Mouse (Mus musculus) heart, adult 8-10 months (tissue): ENCODE measurements around the gene Psmb9. TPM values are rescaled to one million over a fixed set of nuclear protein-coding genes. Genes with fewer than 3 reads are reported as not detected.
A peak's percentile ranks its signal among the peaks of the same experiment; 100 is the strongest.

ENCODE experiments used
- DNase-seq: peaks from one replicate; pipeline ENCODE4 v3.0.0; 2022; ENCODE audit warnings: low spot score
- total RNA-seq, 4 experiments: library from RNA; stranded (reverse); gene quantifications; 2 replicates each; pipeline ENCODE4 v1.2.4; 2022

Psmb9 gene
- total RNA-seq, 4 experiments from 2014 or later, result 6.9 to 12.9 (median 8.7) TPM

GRCm38 (mm10) chr17:34139416-34139815 lies 48.1 kb downstream of the Psmb9 start:
- DNase-seq, result no peak

DNA sequence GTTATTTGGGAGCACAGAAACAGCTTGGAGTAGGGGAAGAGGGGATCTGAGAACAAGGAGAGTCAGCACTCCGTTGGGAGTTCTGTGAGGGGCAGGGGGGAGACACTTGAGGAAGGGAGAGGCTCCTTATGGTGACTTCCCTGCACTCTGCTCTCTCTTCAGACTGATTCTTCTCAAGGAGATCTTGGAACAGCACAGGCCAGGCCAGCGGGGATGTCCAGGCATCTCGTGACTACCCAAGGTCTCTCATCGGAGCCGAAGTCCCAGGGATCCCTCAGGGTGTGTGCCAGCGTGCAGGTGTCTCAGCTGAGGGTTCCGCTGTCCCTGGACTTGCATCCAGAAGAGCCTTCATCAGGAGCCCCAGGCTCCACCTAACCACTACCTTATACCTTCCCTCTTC lies 48.9 kb downstream of the Psmb9 start:
- DNase-seq, result no peak

DNA sequence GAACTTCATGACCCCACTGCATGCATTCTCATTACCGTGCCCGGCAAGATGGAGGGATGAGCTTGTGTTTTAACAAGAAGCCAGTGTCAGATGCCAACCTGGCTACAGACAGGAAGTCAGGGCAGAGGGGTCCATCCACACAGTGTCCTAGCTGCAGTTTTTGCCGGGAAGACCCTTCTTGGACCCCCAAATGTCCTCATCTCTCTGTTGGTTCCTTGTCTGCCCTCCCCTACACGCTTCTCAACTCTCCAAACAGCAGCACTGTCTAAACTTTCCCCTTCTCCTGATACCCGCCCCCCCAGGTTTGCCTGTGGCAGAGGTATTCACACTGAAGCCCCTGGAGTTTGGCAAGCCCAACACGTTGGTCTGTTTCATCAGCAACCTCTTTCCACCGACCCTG lies 50.0 kb downstream of the Psmb9 start:
- no peak for DNase-seq

GRCm38 (mm10) chr17:34135297-34136224 lies 52.0 kb downstream of the Psmb9 start:
- peak; percentile 100 for DNase-seq

DNA sequence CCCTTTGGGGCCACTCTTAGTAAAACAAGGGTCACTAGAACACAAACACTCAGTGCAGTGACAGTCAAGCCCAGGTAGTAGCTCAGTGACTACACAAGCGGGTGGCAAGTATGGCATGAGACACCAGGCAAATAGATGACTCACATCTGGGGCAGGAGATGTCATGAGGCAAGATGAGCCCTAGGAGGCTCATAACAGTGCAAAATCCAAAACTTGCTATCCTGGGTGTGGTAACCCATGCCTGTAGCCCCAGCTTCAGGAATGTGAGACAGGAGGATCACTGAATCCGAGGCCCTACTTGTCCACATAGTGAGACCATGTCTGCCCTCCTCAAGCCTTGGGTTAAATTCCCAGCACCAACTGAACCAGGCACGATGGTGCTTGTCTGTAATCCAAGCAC lies 53.1 kb downstream of the Psmb9 start:
- DNase-seq, result no peak

- DNase-seq, result no peak
Measured at GRCm38 (mm10) chr17:34133289-34133688, 54.3 kb downstream of the Psmb9 start.

Other genes starting within 250 kb of the Psmb9 start
- gene Pfdn6, start 247.4 kb downstream of the Psmb9 start, total RNA-seq, result 10 to 100 TPM; 62.7 to 82.9 (median 71.1) TPM
- gene Wdr46, start 247.1 kb downstream of the Psmb9 start, total RNA-seq, result 10 to 100 TPM; 10.1 to 12.8 (median 11.6) TPM
- gene B3galt4, start 236.3 kb downstream of the Psmb9 start, total RNA-seq, result 1 to 10 TPM in 3 of 4 experiments, under 1 TPM in 1; 0.89 to 2.6 (median 1.6) TPM
- gene Vps52, start 232.0 kb downstream of the Psmb9 start, total RNA-seq, result 10 to 100 TPM; 35.6 to 45.0 (median 41.6) TPM
- 100 to 1,000 TPM; 373 to 430 (median 408) TPM for gene Rps18, start 231.8 kb downstream of the Psmb9 start, total RNA-seq
- 100 to 1,000 TPM; 111 to 163 (median 123) TPM for gene H2-K1, start 187.4 kb downstream of the Psmb9 start, total RNA-seq
- gene Ring1, start 163.1 kb downstream of the Psmb9 start, total RNA-seq, result 10 to 100 TPM; 11.9 to 18.1 (median 14.1) TPM
- gene H2-Ke6, start 159.7 kb downstream of the Psmb9 start, total RNA-seq, result 100 to 1,000 TPM; 134 to 149 (median 137) TPM
- 10 to 100 TPM; 64.1 to 79.1 (median 73.2) TPM for gene Slc39a7, start 156.1 kb downstream of the Psmb9 start, total RNA-seq
- gene Rxrb, start 156.0 kb downstream of the Psmb9 start, total RNA-seq, result 10 to 100 TPM; 33.4 to 46.3 (median 42.3) TPM
- gene Col11a2, start 148.3 kb downstream of the Psmb9 start, total RNA-seq, result 1 to 10 TPM in 3 of 4 experiments, under 1 TPM in 1; 0.87 to 1.3 (median 1.2) TPM
- gene H2-Oa, start 95.4 kb downstream of the Psmb9 start, total RNA-seq, result under 1 TPM in 2 of 4 experiments, not detected in 2; 0.25 to 0.28 TPM
- 1 to 10 TPM; 2.2 to 3.9 (median 3.7) TPM for gene H2-DMa, start 68.2 kb downstream of the Psmb9 start, total RNA-seq
- 10 to 100 TPM; 61.0 to 75.7 (median 69.8) TPM for gene Brd2, start 65.1 kb downstream of the Psmb9 start, total RNA-seq
- 1 to 10 TPM in 2 of 4 experiments, under 1 TPM in 2; 0.65 to 1.1 (median 0.97) TPM for gene H2-DMb2, start 44.5 kb downstream of the Psmb9 start, total RNA-seq
- gene H2-DMb1, start 34.7 kb downstream of the Psmb9 start, total RNA-seq, result 1 to 10 TPM; 1.8 to 3.0 (median 2.4) TPM
- gene Tap1, start 211 bp downstream of the Psmb9 start, total RNA-seq, result 1 to 10 TPM; 4.4 to 5.6 (median 4.7) TPM
- 10 to 100 TPM; 10.7 to 15.1 (median 12.8) TPM for gene Psmb8, start 10.0 kb upstream of the Psmb9 start, total RNA-seq
- gene Tap2, start 15.8 kb upstream of the Psmb9 start, total RNA-seq, result 10 to 100 TPM; 21.4 to 25.3 (median 24.6) TPM
- 1 to 10 TPM in 1 of 4 experiments, under 1 TPM in 3; 0.41 to 1.5 (median 0.51) TPM for gene H2-Ob, start 51.1 kb upstream of the Psmb9 start, total RNA-seq
- 10 to 100 TPM; 13.2 to 19.1 (median 15.6) TPM for gene H2-Ab1, start 69.9 kb upstream of the Psmb9 start, total RNA-seq
- gene H2-Aa, start 100.1 kb upstream of the Psmb9 start, total RNA-seq, result 10 to 100 TPM; 15.7 to 28.3 (median 26.7) TPM
- gene H2-Eb1, start 118.1 kb upstream of the Psmb9 start, total RNA-seq, result 10 to 100 TPM; 15.1 to 32.1 (median 26.2) TPM
- gene H2-Eb2, start 137.9 kb upstream of the Psmb9 start, total RNA-seq, result not detected
- gene Btnl2, start 167.1 kb upstream of the Psmb9 start, total RNA-seq, result under 1 TPM; 0.16 to 0.68 (median 0.49) TPM
- gene Btnl1, start 189.4 kb upstream of the Psmb9 start, total RNA-seq, result not detected
- under 1 TPM in 2 of 4 experiments, not detected in 2; 0.34 to 0.79 TPM for gene BC051142, start 211.1 kb upstream of the Psmb9 start, total RNA-seq